Mouse (Mus musculus) midbrain, embryonic 15.5 days (tissue): ENCODE data around the gene Phf20. TPM values are rescaled to one million over a fixed set of nuclear protein-coding genes. Genes with fewer than 3 reads are reported as not detected.
"Not testable (repeated sequence)": the region's sequence is repeated elsewhere in the genome, so short reads cannot be mapped to it uniquely, and the experiment has no call there.

Experiments used
- ATAC-seq: fragments of 200-750 bp; cut with Nextera tagmentation; replicated peaks from 2 replicates; pipeline ENCODE4 v1.8.0; 2017; ENCODE audit warnings: moderate TSS enrichment
- H3K27ac ChIP-seq: fragments of 300-500 bp; sonication (generic); 2 replicates; pipeline ENCODE4 v1.5.1; 2015; ENCODE audit warnings: mild to moderate bottlenecking, inconsistent platforms
- H3K27me3 ChIP-seq: fragments of 300-500 bp; sonication (generic); replicated peaks from 2 replicates; pipeline ENCODE4 v1.6.1; 2015; ENCODE audit warnings: inconsistent platforms
- H3K36me3 ChIP-seq: fragments of 300-500 bp; sonication (generic); replicated peaks from 2 replicates; pipeline ENCODE4 v1.6.1; 2015; ENCODE audit warnings: inconsistent platforms
- H3K4me1 ChIP-seq: fragments of 300-500 bp; sonication (generic); 2 replicates; pipeline ENCODE4 v1.6.1; 2015; ENCODE audit warnings: inconsistent platforms
- H3K4me2 ChIP-seq: fragments of 300-500 bp; sonication (generic); 2 replicates; pipeline ENCODE4 v1.6.1; 2015; ENCODE audit warnings: inconsistent platforms, mild to moderate bottlenecking, moderate library complexity
- H3K4me3 ChIP-seq: fragments of 300-500 bp; sonication (generic); 2 replicates; pipeline ENCODE4 v1.5.1; 2015; ENCODE audit warnings: mild to moderate bottlenecking, inconsistent platforms
- H3K9ac ChIP-seq: fragments of 300-500 bp; sonication (generic); 2 replicates; pipeline ENCODE4 v1.6.1; 2015; ENCODE audit warnings: mild to moderate bottlenecking, inconsistent platforms
- H3K9me3 ChIP-seq: fragments of 300-500 bp; sonication (generic); 2 replicates; pipeline ENCODE4 v1.6.1; 2016; ENCODE audit warnings: inconsistent platforms
- WGBS: fragments of 180-500 bp; shearing (Covaris S2); methylation state at CpG from one replicate; pipeline ENCODE4 v1.1.7; 2015; ENCODE audit warnings: mixed read lengths; 5-methylcytosine and 5-hydroxymethylcytosine counted together
- polyA plus RNA-seq: library from polyadenylated mRNA; unstranded; fragments of >200 nt; fragmentation: Nextera tagmentation; extraction: Ambion mirVana; gene quantifications from 2 replicates; pipeline ENCODE4 v1.2.1, GENCODE M21; 2015

Phf20 gene
- polyA plus RNA-seq, 1 experiment from 2014 or later = 119 TPM

- 0 out of 2 replicates have a peak, but pooled peaks cover 3% of the 10 kb centered on the region for H3K36me3 ChIP-seq
- no peak overlapping the region for H3K9ac ChIP-seq
- peaks cover 26% of the 10 kb centered on the region for H3K4me1 ChIP-seq
- H3K27ac ChIP-seq = no peak overlapping the region
- ATAC-seq = no peak
- H3K4me3 ChIP-seq = no peak overlapping the region
- H3K9me3 ChIP-seq = no peaks in the 10 kb centered on the region
- H3K27me3 ChIP-seq = no peaks in the 10 kb centered on the region
- no peak overlapping the region for H3K4me2 ChIP-seq
- WGBS = 92% methylated on average over 6 of the region's 6 CpGs
Observed at GRCm38 (mm10) chr2:156203917-156204316, 7.7 kb downstream of the Phf20 start.

- Histone ChIP-seq H3K9ac (no peak overlapping the region), H3K9me3 (no peaks in the 10 kb centered on the region), H3K27me3 (no peaks in the 10 kb centered on the region), H3K4me3 (no peak overlapping the region), H3K36me3 (no peaks in the 10 kb centered on the region), H3K4me1 (no peaks in the 10 kb centered on the region), H3K4me2 (no peak overlapping the region), H3K27ac (no peak overlapping the region)
- 32% methylated on average over 1 of the region's 1 CpGs for WGBS
- ATAC-seq = no peak
Observed at GRCm38 (mm10) chr2:156217786-156218185, 21.5 kb downstream of the Phf20 start.

GRCm38 (mm10) chr2:156222100-156222499 is 25.8 kb downstream of the Phf20 start:
- Histone ChIP-seq H3K36me3 (peaks cover 19% of the 10 kb centered on the region; the same call in 1 of the 2 replicates), H3K9ac (no peak overlapping the region), H3K27me3 (no peaks in the 10 kb centered on the region), H3K4me3 (no peak overlapping the region), H3K9me3 (no peaks in the 10 kb centered on the region), H3K27ac (no peak overlapping the region), H3K4me2 (no peak overlapping the region), H3K4me1 (no peaks in the 10 kb centered on the region)
- no peak for ATAC-seq

- Histone ChIP-seq H3K9me3 (no peaks in the 10 kb centered on the region), H3K27me3 (no peaks in the 10 kb centered on the region), H3K27ac (0 out of 2 replicates have a peak overlapping the region, but pooled peaks have one; percentile 41), H3K9ac (no peak overlapping the region), H3K36me3 (peaks cover 19% of the 10 kb centered on the region; the same call in 1 of the 2 replicates), H3K4me1 (no peaks in the 10 kb centered on the region), H3K4me3 (no peak overlapping the region), H3K4me2 (no peak overlapping the region)
- 93% methylated on average over 5 of the region's 5 CpGs for WGBS
- no peak for ATAC-seq
Observed at GRCm38 (mm10) chr2:156224043-156224442, 27.8 kb downstream of the Phf20 start.

GRCm38 (mm10) chr2:156227689-156228088 is 31.4 kb downstream of the Phf20 start:
- H3K4me1 ChIP-seq = no peaks in the 10 kb centered on the region
- ATAC-seq = no peak
- H3K27me3 ChIP-seq = no peaks in the 10 kb centered on the region
- H3K4me2 ChIP-seq = no peak overlapping the region
- H3K36me3 ChIP-seq = peaks cover 24% of the 10 kb centered on the region; the same call in 1 of the 2 replicates
- no peak overlapping the region for H3K9ac ChIP-seq
- no peak overlapping the region for H3K4me3 ChIP-seq
- H3K9me3 ChIP-seq = no peaks in the 10 kb centered on the region
- 100% methylated on average over 1 of the region's 1 CpGs for WGBS
- H3K27ac ChIP-seq = no peak overlapping the region

GRCm38 (mm10) chr2:156229171-156229570 is 32.9 kb downstream of the Phf20 start:
- WGBS = 90% methylated on average over 1 of the region's 1 CpGs
- Histone ChIP-seq H3K4me2 (no peak overlapping the region), H3K4me3 (no peak overlapping the region), H3K27me3 (no peaks in the 10 kb centered on the region), H3K36me3 (peaks cover 17% of the 10 kb centered on the region; the same call in 1 of the 2 replicates), H3K4me1 (no peaks in the 10 kb centered on the region), H3K9me3 (no peaks in the 10 kb centered on the region), H3K27ac (no peak overlapping the region), H3K9ac (no peak overlapping the region)
- no peak for ATAC-seq

- Histone ChIP-seq H3K4me3 (no peak overlapping the region), H3K4me2 (no peak overlapping the region), H3K36me3 (peaks cover 14% of the 10 kb centered on the region; the same call in 1 of the 2 replicates), H3K4me1 (no peaks in the 10 kb centered on the region), H3K9me3 (no peaks in the 10 kb centered on the region), H3K27ac (no peak overlapping the region), H3K9ac (no peak overlapping the region), H3K27me3 (no peaks in the 10 kb centered on the region)
- ATAC-seq = no peak
Observed at GRCm38 (mm10) chr2:156231340-156231739, 35.1 kb downstream of the Phf20 start.

GRCm38 (mm10) chr2:156233275-156233948 is 37.1 kb downstream of the Phf20 start:
- ATAC-seq = no peak
- WGBS = 81% methylated on average over 3 of the region's 3 CpGs
- no peak overlapping the region for H3K27ac ChIP-seq
- H3K27me3 ChIP-seq = no peaks in the 10 kb centered on the region
- H3K4me1 ChIP-seq = no peaks in the 10 kb centered on the region
- H3K36me3 ChIP-seq = peaks cover 12% of the 10 kb centered on the region; the same call in 1 of the 2 replicates
- H3K4me3 ChIP-seq = no peak overlapping the region
- H3K9ac ChIP-seq = no peak overlapping the region
- H3K9me3 ChIP-seq = no peaks in the 10 kb centered on the region
- H3K4me2 ChIP-seq = no peak overlapping the region

GRCm38 (mm10) chr2:156234016-156234415 is 37.8 kb downstream of the Phf20 start:
- not testable (repeated sequence) for H3K27ac ChIP-seq, H3K4me3 ChIP-seq, H3K9me3 ChIP-seq, H3K9ac ChIP-seq, ATAC-seq, H3K27me3 ChIP-seq, H3K4me1 ChIP-seq, H3K4me2 ChIP-seq
- 80% methylated on average over 2 of the region's 2 CpGs for WGBS
- peaks cover 12% of the 10 kb centered on the region; the same call in 1 of the 2 replicates for H3K36me3 ChIP-seq

GRCm38 (mm10) chr2:156235847-156236246 is 39.6 kb downstream of the Phf20 start:
- no peak overlapping the region for H3K4me2 ChIP-seq
- no peak overlapping the region for H3K9ac ChIP-seq
- H3K4me1 ChIP-seq = no peaks in the 10 kb centered on the region
- H3K4me3 ChIP-seq = no peak overlapping the region
- H3K27ac ChIP-seq = no peak overlapping the region
- WGBS = 78% methylated on average over 4 of the region's 4 CpGs
- no peaks in the 10 kb centered on the region for H3K9me3 ChIP-seq
- ATAC-seq = no peak
- H3K27me3 ChIP-seq = no peaks in the 10 kb centered on the region
- H3K36me3 ChIP-seq = peaks cover 14% of the 10 kb centered on the region; the same call in 1 of the 2 replicates

- H3K9me3 ChIP-seq = no peaks in the 10 kb centered on the region
- no peaks in the 10 kb centered on the region for H3K4me1 ChIP-seq
- WGBS = 85% methylated on average over 2 of the region's 2 CpGs
- H3K4me3 ChIP-seq = no peak overlapping the region
- H3K9ac ChIP-seq = no peak overlapping the region
- H3K27me3 ChIP-seq = no peaks in the 10 kb centered on the region
- no peak overlapping the region for H3K4me2 ChIP-seq
- no peak overlapping the region for H3K27ac ChIP-seq
- ATAC-seq = no peak
- peaks cover 7% of the 10 kb centered on the region; the same call in 1 of the 2 replicates for H3K36me3 ChIP-seq
Observed at GRCm38 (mm10) chr2:156241662-156242061, 45.4 kb downstream of the Phf20 start.

GRCm38 (mm10) chr2:156243011-156243410 is 46.7 kb downstream of the Phf20 start:
- Histone ChIP-seq H3K4me2 (no peak overlapping the region), H3K9ac (no peak overlapping the region), H3K36me3 (0 out of 2 replicates have a peak, but pooled peaks cover 5% of the 10 kb centered on the region), H3K4me1 (no peaks in the 10 kb centered on the region), H3K4me3 (no peak overlapping the region), H3K27me3 (no peaks in the 10 kb centered on the region), H3K27ac (no peak overlapping the region), H3K9me3 (no peaks in the 10 kb centered on the region)
- ATAC-seq = no peak
- 96% methylated on average over 8 of the region's 8 CpGs for WGBS

- Histone ChIP-seq H3K4me2 (no peak overlapping the region), H3K36me3 (peaks cover 8% of the 10 kb centered on the region; the same call in 1 of the 2 replicates), H3K27ac (no peak overlapping the region), H3K9ac (no peak overlapping the region), H3K4me3 (no peak overlapping the region), H3K9me3 (no peaks in the 10 kb centered on the region), H3K27me3 (no peaks in the 10 kb centered on the region), H3K4me1 (no peaks in the 10 kb centered on the region)
- no peak for ATAC-seq
Observed at GRCm38 (mm10) chr2:156247599-156247998, 51.3 kb downstream of the Phf20 start.
